Mouse (Mus musculus) c-Kit-positive CD71-positive TER-119-negative erythroid progenitor cells, embryonic 14.5 days (primary cell): ENCODE data around the gene Klc2.
"Not testable (repeated sequence)": the region's sequence is repeated elsewhere in the genome, so short reads cannot be mapped to it uniquely, and the experiment has no call there.

Source experiments
- DNase-seq: peaks from one replicate; pipeline ENCODE4 v3.0.0-alpha.2; 2013; ENCODE audit warnings: low read depth

Gene Klc2

DNA sequence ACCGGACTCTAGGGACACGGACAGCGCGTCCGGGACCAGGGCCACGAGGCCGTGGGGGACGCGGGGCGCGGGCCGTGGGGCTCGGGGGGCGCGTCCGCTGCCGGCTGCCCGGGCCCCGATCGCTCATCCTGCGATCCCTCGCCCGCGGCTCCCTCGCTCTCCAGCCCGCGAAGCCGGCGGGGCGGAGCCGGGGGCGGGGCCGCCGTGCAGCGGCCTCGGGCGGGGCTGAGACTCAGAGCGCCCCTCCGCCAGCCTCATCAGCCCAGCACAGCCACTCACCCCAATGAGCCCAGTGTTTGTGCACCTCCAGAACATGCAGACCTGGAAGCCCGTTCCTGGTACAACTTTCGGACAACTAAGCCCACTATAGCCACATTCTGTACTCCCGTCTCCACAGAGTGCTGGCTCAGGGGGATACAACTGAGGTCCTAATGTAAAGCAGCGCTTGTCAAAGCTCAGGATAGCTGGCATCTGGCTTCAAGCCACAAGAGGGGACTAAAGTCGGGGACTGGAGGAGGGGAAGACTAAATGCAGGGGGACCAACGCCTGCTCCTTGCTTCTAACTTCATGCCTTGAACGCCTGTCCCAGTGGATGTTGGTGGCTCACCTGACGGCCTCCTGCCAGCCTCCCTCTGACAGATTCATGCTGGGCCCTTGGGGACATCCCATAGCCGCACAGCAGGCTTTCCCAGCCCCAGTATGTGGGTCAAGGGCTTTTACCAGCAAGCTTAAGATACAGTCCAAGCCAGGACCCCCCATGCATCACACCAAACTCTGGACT, 19.8 kb downstream of the Klc2 start, which contains the start of gene Cnih2:
Gene Cnih2, minus strand, starts transcription at position 159 of the 781 bp plus-strand sequence.
- DNase-seq = no peak

DNA sequence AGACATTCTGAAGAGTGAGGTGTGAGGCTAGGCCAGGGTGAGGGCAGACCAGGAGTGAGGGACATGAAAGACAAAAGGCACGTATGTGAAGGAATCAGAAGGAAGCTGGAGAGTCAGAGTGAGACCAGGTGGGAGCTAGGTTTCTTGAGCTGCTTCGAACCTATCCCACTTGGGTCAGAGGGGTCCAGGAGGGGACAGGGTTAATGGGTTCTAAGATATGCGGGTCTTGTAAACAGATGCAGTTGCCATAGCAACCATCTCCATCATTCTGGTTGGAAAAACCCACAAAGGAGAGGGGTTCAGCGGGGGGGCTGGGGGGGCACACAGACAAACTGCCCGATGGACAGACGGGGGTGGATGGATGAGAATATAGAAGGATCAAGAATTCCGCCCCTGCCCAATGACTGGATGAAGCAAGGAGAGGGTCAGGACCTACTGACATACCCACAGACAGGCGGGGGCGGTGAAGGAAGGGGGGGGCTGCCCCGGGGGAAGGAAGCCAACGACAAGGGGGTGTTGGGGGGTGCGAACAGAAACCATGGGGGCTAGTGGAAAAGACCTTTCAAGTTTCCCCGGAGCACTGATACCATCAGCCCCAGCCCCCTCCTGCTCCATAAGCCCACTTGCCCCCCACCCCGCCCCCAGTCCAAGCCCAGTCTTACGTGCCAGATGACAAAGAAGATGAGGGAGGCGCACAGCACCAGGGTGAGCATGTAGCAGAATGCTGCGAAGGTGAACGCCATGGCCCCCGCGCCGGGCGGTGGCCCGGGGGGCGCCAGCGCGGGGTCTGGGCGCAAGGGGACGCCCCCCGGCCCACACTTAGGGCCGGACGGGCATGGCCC, 20.6 kb downstream of the Klc2 start:
- no peak for DNase-seq

DNA sequence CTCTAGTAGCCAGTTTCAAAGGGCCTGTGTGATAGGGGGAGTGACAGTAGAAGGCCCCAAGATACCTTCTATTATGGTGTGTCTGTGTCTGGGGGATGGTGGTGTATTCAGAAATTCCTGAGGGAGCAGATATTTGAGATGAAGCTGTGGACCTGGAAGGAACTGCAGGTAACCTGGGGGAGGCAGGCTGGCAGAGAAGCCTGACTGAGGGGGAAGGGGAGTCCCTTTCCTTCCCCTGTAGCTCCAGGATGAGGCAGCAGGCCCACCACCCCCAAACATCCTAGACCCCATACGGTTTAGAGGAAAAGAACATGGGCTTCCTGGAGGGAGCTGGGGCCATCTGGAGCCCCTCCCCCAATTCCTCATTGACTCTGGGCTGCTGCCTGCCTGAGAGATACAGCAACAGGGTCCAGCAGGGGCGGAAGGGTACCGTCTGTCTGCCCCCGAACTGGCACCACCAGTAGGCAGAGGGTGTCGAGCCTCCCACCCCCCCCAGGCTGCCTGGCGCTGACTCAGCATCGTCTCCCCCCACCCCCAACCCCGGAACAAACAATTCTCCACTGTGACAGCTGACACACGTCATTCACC, 22.4 kb downstream of the Klc2 start:
- no peak for DNase-seq

DNA sequence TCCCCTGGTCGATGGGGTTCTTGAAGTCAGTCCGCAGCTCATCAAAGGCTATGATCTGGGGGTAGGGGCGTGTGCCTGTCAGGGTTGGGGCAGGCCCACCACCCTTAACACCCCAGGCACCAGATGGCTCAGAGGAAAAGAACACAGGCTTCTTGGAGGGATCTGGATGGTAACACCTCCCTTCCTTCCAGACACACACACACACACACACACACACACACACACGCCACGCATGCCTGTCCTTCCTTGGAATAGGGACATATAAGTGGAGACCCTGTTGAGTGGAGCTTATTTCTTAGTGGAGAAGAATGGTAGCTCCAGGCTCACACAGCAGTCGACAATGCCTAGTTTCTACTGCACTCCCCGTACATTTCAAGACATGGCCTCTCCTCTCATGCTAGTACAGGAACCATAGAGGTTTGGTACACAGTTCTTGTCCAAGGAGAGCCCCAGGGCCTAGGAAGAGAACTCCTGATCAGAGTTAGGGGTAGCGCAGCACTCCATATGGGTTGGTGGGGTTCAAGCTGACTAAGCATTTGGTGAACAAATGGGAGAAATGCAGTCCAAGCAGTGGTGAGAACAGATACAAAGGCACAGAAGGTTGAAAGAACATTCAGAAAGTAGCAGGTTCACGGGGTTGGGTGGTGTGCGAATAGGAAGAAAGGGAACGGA, 23.5 kb downstream of the Klc2 start:
- no peak for DNase-seq

DNA sequence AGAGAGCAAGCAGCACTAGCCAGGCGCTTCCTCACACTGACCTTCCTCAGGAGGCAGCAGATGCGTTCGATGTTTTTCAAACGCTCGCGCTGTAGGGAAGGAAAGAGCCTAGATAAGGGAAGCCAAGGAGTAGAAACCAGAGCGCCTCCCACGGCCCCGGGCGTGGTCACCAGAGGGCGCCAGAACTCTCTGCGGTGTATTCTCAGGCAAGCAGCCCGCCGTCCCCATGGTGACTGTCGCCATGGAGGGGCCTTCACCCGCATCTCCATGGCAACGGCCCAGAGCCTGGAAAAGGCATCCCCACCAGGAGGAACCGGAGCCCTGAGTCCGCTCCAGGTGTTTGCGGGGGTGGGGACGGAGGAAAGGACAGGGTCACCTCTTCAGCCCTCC, 24.1 kb downstream of the Klc2 start:
- peak; percentile 90 for DNase-seq

DNA sequence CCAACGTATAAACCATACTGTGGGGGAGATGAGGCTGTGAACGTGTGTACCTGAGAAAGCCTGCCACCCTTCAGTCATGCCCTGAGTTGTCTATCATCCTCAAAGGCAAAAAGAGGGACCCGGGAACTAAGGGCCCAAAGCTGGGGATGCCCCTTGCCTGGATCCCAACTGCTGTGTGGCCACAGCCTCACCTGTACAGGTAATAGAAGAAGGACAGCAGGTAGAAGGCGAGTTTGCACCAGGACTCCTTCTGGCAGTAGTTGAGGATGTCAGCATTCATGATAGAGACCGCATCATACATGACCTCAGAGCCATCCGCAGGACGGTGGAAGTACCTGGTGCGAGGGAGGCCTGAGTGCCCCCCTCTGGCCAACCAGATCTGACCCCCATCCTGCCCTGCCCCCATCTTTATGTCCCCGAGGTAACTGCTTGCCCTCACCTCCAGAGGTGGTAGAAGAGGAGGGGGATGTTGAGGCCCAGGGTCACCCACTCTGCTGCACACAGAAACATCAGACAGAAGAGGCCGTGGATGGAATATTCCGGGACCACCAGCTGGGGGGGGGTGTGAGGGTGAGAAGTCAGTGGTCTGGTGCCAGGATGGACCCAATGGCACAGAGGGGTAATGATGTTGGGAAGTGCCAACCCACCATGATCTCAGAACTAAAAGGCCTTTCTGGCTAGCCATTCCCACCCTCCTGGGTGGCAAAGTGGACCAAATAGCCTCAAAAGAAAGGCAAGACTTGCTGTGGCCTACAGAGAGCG, 24.7 kb downstream of the Klc2 start:
- no peak for DNase-seq

DNA sequence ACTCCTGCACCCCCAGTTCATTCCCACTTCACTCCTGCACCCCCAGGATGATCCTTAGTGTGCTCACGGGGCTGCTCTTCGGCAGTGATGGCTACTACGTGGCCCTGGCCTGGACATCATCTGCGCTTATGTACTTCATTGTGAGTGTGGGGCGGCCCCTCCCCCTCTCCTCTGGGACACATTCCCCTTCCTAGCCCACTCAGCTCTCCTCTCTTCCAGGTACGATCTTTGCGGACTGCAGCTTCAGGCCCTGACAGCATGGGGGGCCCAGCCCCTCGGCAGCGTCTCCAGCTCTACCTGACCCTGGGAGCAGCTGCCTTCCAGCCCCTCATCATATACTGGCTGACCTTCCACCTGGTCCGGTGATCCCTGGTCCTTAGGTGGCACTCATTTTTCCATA, 26.3 kb downstream of the Klc2 start:
- DNase-seq = no peak

DNA sequence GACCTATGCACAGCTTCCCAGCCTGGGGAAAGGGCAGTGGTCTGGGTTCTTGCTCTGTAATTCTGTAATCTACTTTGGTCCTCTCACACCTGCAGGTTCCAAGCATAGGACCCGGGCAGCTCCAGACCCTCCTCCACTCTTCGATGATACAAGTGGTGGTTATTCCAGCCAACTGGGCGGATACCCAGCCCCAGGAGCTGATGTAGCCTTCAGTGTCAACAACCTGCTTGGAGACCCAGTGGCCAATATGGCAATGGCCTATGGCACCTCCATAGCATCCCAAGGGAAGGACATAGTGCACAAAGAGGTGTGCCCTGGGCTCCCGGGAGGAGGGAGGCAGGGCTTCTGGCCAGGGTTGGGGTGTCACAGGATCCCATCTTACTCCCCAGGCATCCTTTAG, 29.0 kb downstream of the Klc2 start:
- DNase-seq = no peak

DNA sequence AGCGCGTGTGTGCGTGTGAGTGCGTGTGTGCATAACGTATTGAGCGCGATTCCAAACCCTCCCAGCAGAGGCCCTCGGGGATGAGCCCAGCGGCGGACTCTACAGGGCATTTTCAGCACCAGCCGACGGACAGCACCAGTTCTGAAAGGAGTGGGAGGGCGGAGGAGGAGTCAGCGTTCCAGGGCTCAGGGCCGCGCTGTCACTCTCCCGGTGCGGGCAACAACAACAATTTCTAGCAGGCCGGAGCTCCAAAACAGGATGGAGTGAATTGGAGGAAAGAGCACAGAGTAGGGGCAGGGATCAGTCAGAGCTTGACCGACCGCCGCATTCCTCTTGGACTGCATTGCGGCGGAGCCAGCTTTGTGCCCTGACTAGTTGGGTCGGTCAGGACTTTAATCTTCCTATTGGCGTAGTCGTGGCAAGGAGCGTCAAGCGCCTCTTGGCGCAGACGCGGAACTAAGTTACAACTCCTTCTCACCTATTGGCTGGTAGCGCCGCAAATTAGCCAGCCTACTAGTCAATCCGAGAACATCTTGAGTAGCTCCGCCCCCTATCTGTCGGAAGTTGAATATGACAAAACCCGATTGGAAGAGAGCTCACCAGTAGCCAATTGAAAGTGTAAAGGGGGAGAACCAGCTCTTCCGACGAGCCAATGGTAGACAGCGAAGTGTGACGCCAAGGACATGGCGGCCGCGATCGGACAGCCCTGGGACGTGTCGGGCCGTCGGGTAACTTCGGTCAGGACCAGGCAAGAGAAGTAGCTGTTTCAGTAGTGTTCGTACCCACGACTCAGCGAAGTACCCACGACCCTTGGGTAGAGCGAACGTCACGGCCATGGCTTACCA, 30.3 kb downstream of the Klc2 start, which contains the start of gene Yif1a:
Gene Yif1a, plus strand, starts transcription at position 655 of the 845 bp plus-strand sequence.
- DNase-seq = peak; percentile 98

DNA sequence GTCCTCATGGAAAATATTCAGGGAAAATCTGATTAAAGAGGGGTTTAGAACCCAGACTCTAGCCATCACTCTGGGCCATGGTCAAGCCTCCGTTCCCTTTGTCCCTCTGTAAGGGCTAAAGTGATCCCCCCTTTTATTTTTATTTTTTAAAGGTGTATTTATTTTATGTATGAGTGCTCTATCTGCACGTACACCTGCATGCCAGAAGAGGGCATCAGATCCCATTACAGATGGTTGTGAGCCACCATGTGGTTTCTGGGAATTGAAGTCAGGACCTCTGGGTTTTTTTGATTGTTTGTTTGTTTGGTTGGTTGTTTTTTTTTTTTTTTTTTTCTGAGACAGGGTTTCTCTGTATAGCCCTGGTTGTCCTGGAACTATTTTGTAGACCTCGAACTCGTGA, 31.8 kb downstream of the Klc2 start:
- not testable (repeated sequence) for DNase-seq

DNA sequence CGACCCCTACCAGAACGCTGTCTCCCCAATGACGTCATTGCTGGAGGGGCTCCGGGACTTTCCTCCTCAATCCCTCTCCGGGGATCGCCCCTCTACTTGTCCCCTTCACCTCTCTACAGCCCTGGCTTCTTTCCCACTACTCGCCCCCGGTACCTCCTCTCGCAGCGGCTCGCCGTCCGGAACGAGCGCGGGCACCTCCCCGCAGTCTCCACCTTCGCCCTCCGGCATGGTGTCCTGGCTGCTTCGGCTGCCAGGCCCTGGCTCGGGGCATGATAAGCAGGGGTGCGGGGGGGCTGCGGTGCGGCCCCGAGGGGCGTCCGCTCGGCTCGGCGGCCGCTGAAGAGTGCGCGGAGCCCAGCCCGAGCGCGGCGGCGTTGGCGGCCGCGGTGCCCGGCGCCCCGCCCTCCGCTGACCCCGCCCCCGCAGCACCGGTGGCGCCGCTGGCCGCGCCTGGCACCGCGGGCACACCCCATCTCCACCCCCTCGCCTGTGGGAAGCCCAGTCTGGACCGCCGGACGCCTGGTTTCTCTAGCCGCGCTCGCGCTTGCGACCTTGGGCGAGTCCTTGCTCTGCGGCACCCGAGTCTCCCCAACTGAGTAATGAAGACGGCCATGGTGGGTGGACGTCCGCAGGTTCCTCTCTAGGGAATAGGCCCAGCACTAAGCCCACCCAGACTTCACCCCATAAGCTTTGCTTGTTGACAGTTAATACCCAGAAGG, 33.1 kb downstream of the Klc2 start, which contains the start of gene Tmem151a:
Gene Tmem151a, minus strand, starts transcription at position 387 of the 719 bp plus-strand sequence.
- no peak for DNase-seq

DNA sequence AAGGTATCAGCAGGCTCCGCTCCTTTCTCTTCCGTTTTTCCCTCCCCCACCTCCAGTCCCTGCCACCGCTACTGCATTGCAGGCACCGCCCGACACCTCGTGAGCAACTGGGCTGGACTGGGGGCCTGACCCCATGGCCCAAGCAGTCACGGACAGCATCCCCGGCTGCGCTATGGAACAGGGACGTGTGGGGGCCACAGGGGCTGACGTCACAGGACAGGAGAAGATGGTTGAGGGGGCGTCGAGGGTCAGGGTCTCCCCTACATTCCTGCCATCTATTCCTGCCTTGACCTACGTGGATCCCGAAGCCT, 33.6 kb downstream of the Klc2 start:
- no peak for DNase-seq

DNA sequence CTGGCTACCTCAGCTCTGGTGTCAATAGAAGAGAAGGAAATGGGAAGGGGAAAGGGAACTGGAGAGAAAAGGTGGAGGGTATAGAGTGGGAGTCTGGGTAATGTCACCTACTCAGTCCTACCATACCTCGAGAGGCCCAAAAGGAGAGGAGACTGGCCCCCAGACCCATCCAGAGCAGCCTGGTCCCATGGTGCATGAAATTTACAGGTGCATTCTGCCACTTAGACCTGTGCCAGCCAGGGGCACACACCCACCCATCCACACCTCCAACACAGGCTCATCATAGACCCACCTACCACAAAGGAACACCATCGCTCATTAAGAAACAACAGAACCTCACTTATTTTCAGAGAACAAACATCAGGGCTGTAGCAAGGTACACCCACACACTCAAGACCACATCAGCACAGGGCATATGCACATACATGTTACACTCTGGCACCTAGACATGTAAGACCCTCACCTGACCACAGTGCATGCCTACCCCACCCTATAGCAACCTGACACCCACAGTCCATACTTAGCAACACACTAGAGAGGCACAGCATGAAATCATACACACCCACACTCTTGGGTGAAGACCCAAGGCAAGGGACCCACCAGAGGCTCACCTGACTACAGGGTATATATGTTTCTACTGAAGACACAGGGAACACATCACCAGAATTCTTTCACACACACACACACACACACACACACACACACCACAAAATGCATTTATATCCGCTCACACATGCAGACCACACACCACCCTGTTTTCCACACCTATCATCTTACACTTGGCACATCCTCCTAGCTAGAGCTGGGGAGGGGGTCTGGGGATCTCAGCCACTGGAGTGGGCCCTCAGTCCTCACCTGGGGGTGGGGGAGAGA, 34.2 kb downstream of the Klc2 start:
- DNase-seq = no peak

DNA sequence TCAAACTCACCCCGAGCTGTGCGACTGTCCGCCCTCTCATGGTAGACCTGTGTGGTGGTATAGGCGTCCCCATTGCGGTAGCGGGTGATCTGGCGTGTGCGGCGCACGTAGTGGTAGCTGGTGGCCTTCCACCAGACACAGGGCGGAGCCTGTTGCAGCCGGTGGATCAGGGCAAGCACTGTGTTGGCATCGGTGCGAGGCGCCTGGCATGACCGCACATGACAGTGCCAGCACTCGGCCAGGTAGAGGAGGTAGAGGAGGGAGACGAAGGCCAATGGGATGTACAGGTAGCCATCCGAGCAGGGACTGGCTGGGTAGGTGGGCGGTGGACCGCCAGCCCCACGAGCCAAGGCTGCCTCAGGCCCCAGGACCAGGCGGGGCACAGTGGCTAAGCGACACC, 35.8 kb downstream of the Klc2 start:
- DNase-seq = no peak

DNA sequence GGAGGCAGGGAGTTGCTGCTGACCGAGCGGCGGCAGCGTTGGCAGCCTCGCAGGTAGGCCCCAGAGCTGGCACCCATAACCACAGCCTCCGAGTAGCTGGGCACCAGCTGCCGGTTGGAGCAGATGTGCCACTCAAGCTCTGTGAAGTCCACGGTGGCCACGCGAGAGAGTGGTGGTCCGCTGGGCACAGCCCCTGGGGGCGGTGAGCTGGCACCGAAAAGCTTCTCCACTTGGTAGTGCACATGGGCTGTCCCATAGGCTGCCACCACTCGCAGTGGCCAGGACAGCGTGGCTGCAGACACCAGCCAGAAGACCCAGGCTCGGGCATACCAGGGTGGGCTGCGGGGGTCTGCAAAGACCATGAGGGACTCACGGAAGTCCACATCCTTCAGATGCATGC, 36.4 kb downstream of the Klc2 start:
- no peak for DNase-seq

DNA sequence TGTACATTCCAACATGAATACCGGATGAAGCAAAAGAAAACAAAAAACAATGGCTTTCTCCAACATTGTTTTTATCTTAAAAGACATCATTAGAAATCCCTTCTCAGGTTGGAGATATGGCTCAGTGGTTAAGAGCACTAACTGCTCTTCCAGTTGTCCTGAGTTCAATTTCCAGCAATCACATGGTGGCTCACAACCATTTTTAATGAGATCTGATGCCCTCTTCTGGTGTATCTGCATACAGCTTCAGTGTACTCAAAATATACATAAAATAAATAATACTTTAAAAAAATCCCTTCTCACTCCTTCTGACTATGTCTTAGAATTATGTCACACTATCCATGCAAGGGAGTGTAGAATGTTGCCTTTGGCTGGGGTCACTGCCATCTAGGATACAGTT, 39.1 kb downstream of the Klc2 start:
- no peak for DNase-seq

DNA sequence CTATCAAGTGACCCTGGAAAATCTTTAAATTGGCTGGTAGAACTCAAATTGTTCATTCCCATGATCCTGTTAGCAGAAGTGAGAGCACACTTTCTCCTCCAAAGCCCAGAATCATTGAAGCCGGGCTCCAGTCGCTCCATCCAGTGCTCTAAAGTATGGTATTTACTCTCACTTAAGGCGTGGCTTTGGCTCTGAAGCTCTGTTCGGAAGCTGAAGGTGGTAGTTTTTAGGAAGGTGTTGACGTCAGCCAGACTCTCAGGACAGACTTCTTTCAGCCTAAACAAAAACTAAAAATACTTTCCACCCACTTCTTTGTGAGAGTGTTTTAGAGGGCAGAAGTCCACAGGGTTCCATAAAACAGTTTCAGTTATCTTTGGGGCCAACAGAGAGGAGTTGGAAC, 44.8 kb downstream of the Klc2 start:
- DNase-seq = no peak

DNA sequence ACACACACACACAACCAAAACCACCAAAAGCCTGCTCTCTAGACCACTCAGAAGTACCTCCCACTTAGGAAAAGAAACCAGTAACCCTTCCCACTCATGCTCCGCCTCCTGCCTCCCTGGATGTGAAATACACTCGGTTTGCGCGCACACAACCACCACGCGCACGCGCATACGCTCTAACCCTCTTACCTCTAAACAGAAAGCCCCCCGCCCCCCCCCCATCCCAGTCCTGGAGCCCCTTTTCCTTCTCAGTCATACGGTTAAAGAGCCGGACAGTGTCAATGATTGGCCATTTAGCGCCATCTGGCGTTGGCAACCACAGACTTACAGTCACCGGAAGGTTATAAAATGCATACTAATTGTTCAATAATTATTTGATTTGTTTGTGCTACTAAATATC, 45.3 kb downstream of the Klc2 start:
- DNase-seq = no peak

DNA sequence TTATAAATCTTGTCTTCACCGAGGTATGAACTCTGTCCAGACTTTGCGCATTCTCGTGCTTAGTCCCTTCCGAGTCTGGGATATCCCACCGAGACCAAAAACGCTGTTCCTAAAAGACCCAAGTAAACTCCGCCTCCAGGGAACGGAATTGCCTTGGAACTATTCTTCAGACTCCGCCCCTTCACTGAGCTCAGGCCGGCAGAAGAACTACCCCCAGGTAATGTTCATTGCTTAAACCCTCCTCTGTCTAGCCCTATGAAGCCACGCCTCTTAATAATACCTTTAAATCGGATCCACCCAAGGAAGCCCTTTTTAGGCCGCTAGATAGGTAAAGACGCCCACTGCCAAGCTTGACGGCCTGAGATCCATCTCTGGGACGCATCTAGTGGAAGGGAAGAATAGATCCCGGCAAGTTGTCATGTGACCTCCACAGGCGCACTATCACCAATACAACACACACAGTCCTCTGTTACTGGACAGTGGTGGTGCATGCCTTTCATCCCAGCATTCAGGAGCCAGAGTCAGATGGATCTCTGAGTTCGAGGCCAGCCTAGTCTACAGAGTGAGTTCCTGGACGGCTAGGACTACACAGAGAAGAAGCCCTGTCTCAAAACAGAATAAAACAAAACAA, 45.9 kb downstream of the Klc2 start:
- no peak for DNase-seq
